Mouse (Mus musculus) myocyte (in vitro differentiated cells): ENCODE data around the gene Plekha7.

Source experiments
- CEBPB ChIP-seq: IDR thresholded peaks from 2 replicates; pipeline ENCODE4 v1.6.1; 2011; ENCODE audit warnings: mild to moderate bottlenecking, moderate library complexity; ENCODE audit not compliant: poor library complexity, insufficient read depth, severe bottlenecking
- E2F4 ChIP-seq: IDR thresholded peaks from one replicate; pipeline ENCODE4 v1.6.1; 2011; ENCODE audit warnings: mild to moderate bottlenecking, control low read depth, moderate library complexity; ENCODE audit not compliant: insufficient read depth
- MAX ChIP-seq: IDR thresholded peaks from one replicate; pipeline ENCODE4 v1.6.1; 2011; ENCODE audit warnings: low read depth, mild to moderate bottlenecking, control low read depth
- MYOD1 ChIP-seq, 3 experiments: IDR thresholded peaks; one replicate each; pipeline ENCODE4 v1.6.1; 2011; ENCODE audit warnings: control low read depth in 2 of 3, low read depth in 2 of 3, mild to moderate bottlenecking in 2 of 3, moderate library complexity in 1 of 3; ENCODE audit not compliant: insufficient read length in 2 of 3, control insufficient read depth in 1 of 3
- MYOG ChIP-seq, 3 experiments: IDR thresholded peaks; one replicate each; pipeline ENCODE4 v1.6.1; 2011; ENCODE audit warnings: control low read depth in 2 of 3, low read depth in 2 of 3, mild to moderate bottlenecking in 2 of 3; ENCODE audit not compliant: insufficient read length in 2 of 3, control insufficient read depth in 1 of 3, insufficient read depth in 1 of 3
- POLR2A ChIP-seq: IDR thresholded peaks from one replicate; pipeline ENCODE4 v1.6.1; 2011; ENCODE audit warnings: low read depth, mild to moderate bottlenecking, control low read depth, moderate library complexity; ENCODE audit not compliant: insufficient read length
- POLR2AphosphoS2 ChIP-seq: IDR thresholded peaks from one replicate; pipeline ENCODE4 v1.6.1; 2011; ENCODE audit warnings: low read depth, control low read depth; ENCODE audit not compliant: insufficient read length
- REST ChIP-seq: IDR thresholded peaks from one replicate; pipeline ENCODE4 v1.6.1; 2011; ENCODE audit warnings: mild to moderate bottlenecking, control low read depth, moderate library complexity; ENCODE audit not compliant: insufficient read depth, insufficient read length
- TCF12 ChIP-seq: IDR thresholded peaks from one replicate; pipeline ENCODE4 v1.6.1; 2011; ENCODE audit warnings: mild to moderate bottlenecking, control low read depth; ENCODE audit not compliant: poor library complexity, insufficient read depth, severe bottlenecking
- TCF3 ChIP-seq: IDR thresholded peaks from one replicate; pipeline ENCODE4 v1.6.1; 2011; ENCODE audit warnings: low read depth, control low read depth; ENCODE audit not compliant: insufficient read length
- USF1 ChIP-seq: IDR thresholded peaks from one replicate; pipeline ENCODE4 v1.6.1; 2011; ENCODE audit warnings: low read depth, mild to moderate bottlenecking, control low read depth, moderate library complexity

DNA sequence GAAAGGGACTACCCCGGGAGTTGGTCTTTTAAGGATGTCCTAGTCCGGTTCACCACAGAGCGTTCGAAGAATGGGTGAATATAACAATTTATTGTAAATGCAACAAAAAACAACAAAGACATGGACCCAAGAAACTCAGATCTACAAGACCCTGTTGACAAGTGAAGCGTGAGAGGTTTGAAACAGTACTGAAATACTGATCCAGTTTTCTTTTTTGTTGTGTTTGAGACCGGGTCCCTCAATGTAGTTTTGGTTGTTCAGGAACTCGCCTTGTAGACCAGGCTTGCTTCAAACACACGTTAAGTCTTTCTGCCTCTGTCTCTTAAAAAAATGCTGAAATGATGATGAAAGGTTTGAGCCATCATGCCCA, 26.5 kb upstream of the Plekha7 start:
- TF ChIP-seq MAX (no peak), POLR2A (no peak), CEBPB (no peak), USF1 (no peak), MYOG (IDR thresholded peaks at IDR 0.05; ENCODE audit: control insufficient read depth in 1 of 3, insufficient read depth in 1 of 3, insufficient read length in 2 of 3, low read depth in 2 of 3) (no peak), POLR2AphosphoS2 (no peak), MYOD1 (IDR thresholded peaks at IDR 0.05; ENCODE audit: control insufficient read depth in 1 of 3, insufficient read length in 2 of 3, low read depth in 2 of 3) (no peak), E2F4 (no peak), REST (no peak), TCF12 (no peak), TCF3 (no peak)
